Mouse (Mus musculus): ENCODE measurements around the gene Csnk1e. TPM values are rescaled to one million over a fixed set of nuclear protein-coding genes. Genes with fewer than 3 reads are reported as not detected.

The Csnk1e gene
- polyA plus RNA-seq, 1 experiment from 2014 or later: 99.6 TPM

DNA sequence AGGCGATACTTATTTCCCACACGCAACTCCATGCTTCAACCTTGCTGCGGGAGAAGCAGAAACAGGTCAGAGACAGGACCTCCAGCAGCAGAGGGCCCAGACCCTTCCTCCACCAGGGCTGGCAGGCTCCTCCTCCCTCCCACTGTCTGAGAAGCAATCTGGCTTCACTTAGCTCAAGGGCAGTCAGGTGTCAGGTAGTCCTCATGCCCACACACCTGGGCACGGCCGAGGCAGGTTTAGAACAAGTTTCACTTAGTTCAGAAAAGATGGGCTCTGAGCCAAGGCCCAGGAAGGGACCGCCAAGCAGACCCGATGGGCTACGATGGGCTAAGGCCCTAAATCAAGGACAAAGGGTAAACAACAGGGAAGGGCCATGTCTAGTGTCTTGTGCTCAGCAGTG, 16.6 kb downstream of the Csnk1e start:
- no peak for ATAC-seq (ENCODE audit: insufficient read depth)
- no peak for TF ChIP-seq CTCF (IDR thresholded peaks at IDR 0.05; ENCODE audit: low read depth)
- Histone ChIP-seq H3K27ac (ENCODE audit: low read depth) (0 out of 2 replicates have a peak overlapping the region, but pooled peaks have one; percentile 1), H3K9ac (peak overlapping the region; percentile 23; the same call in 1 of the 2 replicates), H3K9me3 (ENCODE audit: low read depth, low read length) (no peaks in the 10 kb centered on the region), H3K36me3 (ENCODE audit: insufficient read depth) (peaks cover 51% of the 10 kb centered on the region), H3K4me3 (ENCODE audit: low read depth, low read length) (no peak overlapping the region), H3K27me3 (ENCODE audit: insufficient read depth, low read length) (no peaks in the 10 kb centered on the region), H3K4me2 (peak overlapping the region; percentile 65; the same call in 1 of the 2 replicates), H3K4me1 (ENCODE audit: insufficient read depth) (peaks cover 31% of the 10 kb centered on the region)
- 61% methylated on average over 8 of the region's 8 CpGs for WGBS
- DNase-seq: no peak

DNA sequence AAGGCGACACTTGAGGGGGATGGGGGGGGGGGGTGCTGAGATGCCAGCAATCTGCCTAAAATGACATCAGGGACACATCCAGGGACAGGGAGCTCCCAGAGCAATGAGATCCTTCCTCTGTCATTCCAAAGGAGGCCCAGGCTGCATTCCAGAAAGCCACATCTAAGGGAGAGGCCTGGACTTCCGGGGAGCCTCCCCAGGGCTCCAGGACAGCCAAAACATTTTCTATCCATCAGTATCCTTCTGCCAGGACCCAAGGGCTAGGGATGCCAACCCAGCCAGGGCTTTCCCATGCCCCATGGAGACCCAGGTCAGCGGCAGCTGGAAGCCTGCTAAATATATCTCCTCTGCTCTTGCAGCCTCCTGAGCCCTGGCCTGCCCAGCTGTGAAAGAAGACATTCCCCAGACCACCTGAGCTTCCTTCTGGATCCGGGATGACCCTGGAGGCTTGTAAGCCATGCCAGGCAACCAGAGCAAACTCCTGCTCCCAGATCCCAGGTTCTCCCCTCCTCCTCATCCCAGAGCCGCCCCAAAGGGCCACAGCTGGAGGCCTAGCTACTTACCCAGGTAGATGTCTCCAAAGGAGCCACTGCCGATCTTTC, 17.1 kb downstream of the Csnk1e start:
- peak; percentile 24 for DNase-seq
- ATAC-seq (ENCODE audit: insufficient read depth): no peak
- H3K9me3 ChIP-seq (ENCODE audit: low read depth, low read length): no peaks in the 10 kb centered on the region
- H3K4me2 ChIP-seq: peak overlapping the region; percentile 20; the same call in 1 of the 2 replicates
- H3K4me1 ChIP-seq (ENCODE audit: insufficient read depth): peaks cover 31% of the 10 kb centered on the region
- TF ChIP-seq CTCF (IDR thresholded peaks at IDR 0.05; ENCODE audit: low read depth): no peak
- 0 out of 2 replicates have a peak overlapping the region, but pooled peaks have one; percentile 1 for H3K27ac ChIP-seq (ENCODE audit: low read depth)
- H3K9ac ChIP-seq: peak overlapping the region; percentile 23; the same call in 1 of the 2 replicates
- H3K4me3 ChIP-seq (ENCODE audit: low read depth, low read length): no peak overlapping the region
- H3K27me3 ChIP-seq (ENCODE audit: insufficient read depth, low read length): no peaks in the 10 kb centered on the region
- peaks cover 52% of the 10 kb centered on the region for H3K36me3 ChIP-seq (ENCODE audit: insufficient read depth)
- WGBS: 67% methylated on average over 6 of the region's 6 CpGs

GRCm38 (mm10) chr15:79437541-79438208, 17.7 kb downstream of the Csnk1e start:
- H3K27me3 ChIP-seq (ENCODE audit: insufficient read depth, low read length): no peaks in the 10 kb centered on the region
- WGBS: 73% methylated on average over 12 of the region's 12 CpGs
- peaks cover 31% of the 10 kb centered on the region for H3K4me1 ChIP-seq (ENCODE audit: insufficient read depth)
- H3K9ac ChIP-seq: no peak overlapping the region
- ATAC-seq (ENCODE audit: insufficient read depth) (no peak), DNase-seq (no peak)
- no peak overlapping the region for H3K4me3 ChIP-seq (ENCODE audit: low read depth, low read length)
- no peaks in the 10 kb centered on the region for H3K9me3 ChIP-seq (ENCODE audit: low read depth, low read length)
- peaks cover 58% of the 10 kb centered on the region for H3K36me3 ChIP-seq (ENCODE audit: insufficient read depth)
- H3K4me2 ChIP-seq: no peak overlapping the region; the same call in 1 of the 2 replicates
- H3K27ac ChIP-seq (ENCODE audit: low read depth): no peak overlapping the region
- TF ChIP-seq CTCF (IDR thresholded peaks at IDR 0.05; ENCODE audit: low read depth): no peak

GRCm38 (mm10) chr15:79436481-79436921, 18.9 kb downstream of the Csnk1e start:
- no peak for TF ChIP-seq CTCF (IDR thresholded peaks at IDR 0.05; ENCODE audit: low read depth)
- H3K9me3 ChIP-seq (ENCODE audit: low read depth, low read length): no peaks in the 10 kb centered on the region
- no peak overlapping the region for H3K27ac ChIP-seq (ENCODE audit: low read depth)
- H3K36me3 ChIP-seq (ENCODE audit: insufficient read depth): peaks cover 69% of the 10 kb centered on the region
- 66% methylated on average over 7 of the region's 7 CpGs for WGBS
- no peak overlapping the region for H3K4me2 ChIP-seq
- DNase-seq (peak; percentile 36), ATAC-seq (ENCODE audit: insufficient read depth) (no peak)
- H3K4me1 ChIP-seq (ENCODE audit: insufficient read depth): peaks cover 28% of the 10 kb centered on the region
- no peaks in the 10 kb centered on the region for H3K27me3 ChIP-seq (ENCODE audit: insufficient read depth, low read length)
- no peak overlapping the region for H3K9ac ChIP-seq
- H3K4me3 ChIP-seq (ENCODE audit: low read depth, low read length): no peak overlapping the region

GRCm38 (mm10) chr15:79435191-79435671, 20.1 kb downstream of the Csnk1e start:
- ATAC-seq (ENCODE audit: insufficient read depth): no peak
- peaks cover 27% of the 10 kb centered on the region for H3K4me1 ChIP-seq (ENCODE audit: insufficient read depth)
- 42% methylated on average over 7 of the region's 7 CpGs for WGBS
- H3K9ac ChIP-seq: no peak overlapping the region
- H3K36me3 ChIP-seq (ENCODE audit: insufficient read depth): peaks cover 80% of the 10 kb centered on the region
- no peaks in the 10 kb centered on the region for H3K27me3 ChIP-seq (ENCODE audit: insufficient read depth, low read length)
- peak; percentile 75 for DNase-seq
- H3K27ac ChIP-seq (ENCODE audit: low read depth): peak overlapping the region; percentile 56
- no peak overlapping the region for H3K4me2 ChIP-seq
- H3K4me3 ChIP-seq (ENCODE audit: low read depth, low read length): no peak overlapping the region
- H3K9me3 ChIP-seq (ENCODE audit: low read depth, low read length): no peaks in the 10 kb centered on the region
- TF ChIP-seq CTCF (IDR thresholded peaks at IDR 0.05; ENCODE audit: low read depth): no peak

DNA sequence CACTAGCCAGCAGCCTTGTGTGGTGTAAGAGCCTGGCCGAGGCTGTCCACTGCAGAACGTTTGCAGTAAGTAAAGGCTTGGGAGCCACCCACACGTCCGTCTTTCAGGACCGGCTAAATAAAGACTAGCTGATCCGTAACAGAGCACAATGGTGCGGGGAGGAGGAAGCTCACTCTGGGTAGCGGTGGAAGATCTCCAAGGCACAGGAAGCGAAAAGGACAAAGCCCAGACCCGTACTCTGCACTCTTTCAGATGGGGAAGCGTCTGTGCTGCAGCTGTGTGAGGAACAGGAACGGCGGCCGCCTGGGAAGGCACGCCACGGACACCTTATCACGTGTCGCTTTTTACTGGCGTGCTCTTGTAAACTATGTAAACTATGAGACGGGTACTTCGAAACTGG, 22.5 kb downstream of the Csnk1e start:
- Histone ChIP-seq H3K27ac (ENCODE audit: low read depth) (peak overlapping the region; percentile 79), H3K4me1 (ENCODE audit: insufficient read depth) (peaks cover 11% of the 10 kb centered on the region; the same call in 1 of the 2 replicates), H3K9ac (no peak overlapping the region), H3K4me3 (ENCODE audit: low read depth, low read length) (no peak overlapping the region), H3K4me2 (peak overlapping the region; percentile 31), H3K27me3 (ENCODE audit: insufficient read depth, low read length) (no peaks in the 10 kb centered on the region), H3K9me3 (ENCODE audit: low read depth, low read length) (no peaks in the 10 kb centered on the region), H3K36me3 (ENCODE audit: insufficient read depth) (peaks cover 93% of the 10 kb centered on the region)
- ATAC-seq (ENCODE audit: insufficient read depth): peak; percentile 67
- peak; percentile 80 for DNase-seq
- 24% methylated on average over 21 of the region's 21 CpGs for WGBS
- no peak for TF ChIP-seq CTCF (IDR thresholded peaks at IDR 0.05; ENCODE audit: low read depth)

GRCm38 (mm10) chr15:79432328-79432727, 23.0 kb downstream of the Csnk1e start:
- H3K27me3 ChIP-seq (ENCODE audit: insufficient read depth, low read length): no peaks in the 10 kb centered on the region
- WGBS: 70% methylated on average over 11 of the region's 11 CpGs
- no peak for DNase-seq
- H3K9ac ChIP-seq: peak overlapping the region; percentile 15; the same call in 1 of the 2 replicates
- H3K36me3 ChIP-seq (ENCODE audit: insufficient read depth): peaks cover 93% of the 10 kb centered on the region
- peak overlapping the region; percentile 79 for H3K27ac ChIP-seq (ENCODE audit: low read depth)
- ATAC-seq (ENCODE audit: insufficient read depth): no peak
- peaks cover 11% of the 10 kb centered on the region; the same call in 1 of the 2 replicates for H3K4me1 ChIP-seq (ENCODE audit: insufficient read depth)
- no peak overlapping the region for H3K4me3 ChIP-seq (ENCODE audit: low read depth, low read length)
- TF ChIP-seq CTCF (IDR thresholded peaks at IDR 0.05; ENCODE audit: low read depth): no peak
- H3K4me2 ChIP-seq: peak overlapping the region; percentile 31
- H3K9me3 ChIP-seq (ENCODE audit: low read depth, low read length): no peaks in the 10 kb centered on the region
